Mouse (Mus musculus) CD4-positive helper T cell, adult 2 months (primary cell): ENCODE measurements around the gene E130116L18Rik.
"Not testable (repeated sequence)": the region's sequence is repeated elsewhere in the genome, so short reads cannot be mapped to it uniquely, and the experiment has no call there.

Experiments used
- DNase-seq: peaks from one replicate; pipeline ENCODE4 v3.0.0-alpha.2; 2012; ENCODE audit warnings: low read depth, missing footprints, low spot score

The E130116L18Rik gene

DNA sequence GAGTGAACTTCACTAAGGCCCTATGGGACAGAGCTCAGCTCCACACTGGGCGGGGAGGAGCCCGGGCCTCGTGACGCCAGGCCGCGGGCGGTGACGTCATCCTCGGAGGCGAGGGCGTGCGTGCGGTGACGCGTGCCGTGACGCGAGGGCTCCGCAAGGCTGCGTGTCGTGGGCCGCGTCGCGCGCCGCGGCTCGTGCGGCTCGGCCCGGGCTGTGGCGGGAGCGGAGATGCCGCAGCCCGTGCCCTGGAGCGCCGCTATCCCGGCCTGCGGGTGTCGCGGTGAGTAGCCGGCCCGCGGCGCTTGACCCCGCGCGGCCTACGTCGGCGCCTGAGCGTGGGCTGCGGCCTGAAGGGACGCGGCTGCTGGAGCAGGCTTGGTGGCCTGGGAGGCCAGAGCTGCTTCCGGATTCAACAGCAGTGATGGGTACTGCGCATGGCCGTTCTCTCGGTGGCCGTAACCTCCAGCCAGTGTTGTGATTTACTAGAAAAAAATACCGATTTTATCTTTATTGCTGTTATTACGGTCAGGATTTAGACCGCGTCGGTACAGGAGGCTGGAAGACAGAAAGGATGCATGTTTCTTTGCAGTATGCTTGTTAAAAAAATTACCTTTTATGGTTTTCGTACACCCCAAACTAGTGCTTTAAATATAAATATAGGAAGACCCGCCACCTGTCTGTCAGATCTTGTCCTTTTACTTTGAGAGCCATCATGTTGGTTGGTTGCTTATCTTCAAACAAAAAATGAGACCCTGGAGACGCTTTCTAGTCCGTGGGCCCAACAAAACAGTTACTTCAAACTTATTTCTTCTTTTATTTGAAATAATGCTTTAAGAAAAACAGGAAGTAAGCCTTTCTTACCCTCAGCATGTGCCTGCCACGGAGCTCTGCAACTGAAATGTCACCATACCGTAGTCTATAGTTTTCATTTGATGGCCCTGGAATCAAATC is at the start of gene E130116L18Rik:
Gene E130116L18Rik, minus strand, starts transcription at position 402 of the 951 bp plus-strand sequence.
- peak; percentile 95 for DNase-seq

- no peak for DNase-seq
Observed at GRCm38 (mm10) chr5:25268258-25268888, 45.4 kb upstream of the E130116L18Rik start.

- no peak for DNase-seq
Observed at GRCm38 (mm10) chr5:25262266-25262665, 39.3 kb upstream of the E130116L18Rik start.

- no peak for DNase-seq
Observed at GRCm38 (mm10) chr5:25261452-25261851, 38.5 kb upstream of the E130116L18Rik start.

- DNase-seq: no peak
Observed at GRCm38 (mm10) chr5:25256686-25257085, 33.7 kb upstream of the E130116L18Rik start.

DNA sequence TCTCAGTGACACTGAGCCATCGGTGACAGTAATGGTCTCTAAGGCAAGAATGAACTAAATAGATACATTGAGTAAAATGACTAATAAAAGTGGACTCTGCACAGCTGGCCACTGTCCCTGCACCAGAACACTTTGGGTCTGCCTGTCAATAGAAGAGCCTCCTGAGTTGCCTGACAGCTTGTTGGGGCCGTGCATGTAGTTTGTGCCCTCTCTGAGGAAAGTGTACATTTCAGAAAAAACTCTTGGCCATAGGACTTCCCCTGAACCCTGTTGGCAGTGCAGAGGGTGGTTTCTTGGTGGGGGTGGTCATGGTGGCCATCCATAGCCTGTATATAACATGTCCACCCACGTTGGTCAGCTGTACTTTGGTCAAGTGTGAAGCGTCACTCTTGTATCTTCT is 31.5 kb upstream of the E130116L18Rik start:
- no peak for DNase-seq

DNA sequence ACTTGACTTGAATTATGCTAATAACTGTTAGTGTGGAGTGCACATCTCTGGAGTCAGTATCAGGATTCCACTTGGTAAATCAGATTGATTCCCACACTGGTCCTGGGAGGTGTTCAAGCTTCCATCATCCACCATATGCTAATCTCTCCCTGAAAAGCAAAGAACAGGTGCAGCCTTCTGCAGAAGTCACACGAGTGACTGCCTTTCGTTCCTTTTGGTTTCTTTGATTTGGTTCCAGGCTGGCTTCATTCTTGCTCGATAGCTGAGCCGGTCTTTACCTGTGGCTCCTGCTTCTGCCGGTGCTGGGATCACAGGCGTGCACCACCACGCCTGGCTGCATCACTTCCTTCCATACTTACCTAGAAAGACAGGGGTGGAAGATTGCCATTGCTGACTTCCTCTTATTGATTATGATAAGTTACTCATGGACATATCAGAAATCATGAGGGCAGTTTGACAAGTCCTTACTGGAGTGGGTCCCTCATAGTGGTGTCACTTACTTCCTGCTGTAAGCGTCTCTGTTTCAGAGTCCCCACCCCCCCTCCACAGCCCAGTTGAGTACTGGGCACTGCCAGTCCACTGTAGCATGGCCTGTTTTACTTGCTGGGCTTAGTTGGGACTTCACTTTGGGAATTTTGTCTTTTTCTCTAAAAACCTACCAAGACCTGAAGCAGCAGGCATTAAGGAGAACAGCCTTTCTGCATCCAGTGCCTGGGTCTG is 30.0 kb upstream of the E130116L18Rik start:
- DNase-seq: no peak

DNA sequence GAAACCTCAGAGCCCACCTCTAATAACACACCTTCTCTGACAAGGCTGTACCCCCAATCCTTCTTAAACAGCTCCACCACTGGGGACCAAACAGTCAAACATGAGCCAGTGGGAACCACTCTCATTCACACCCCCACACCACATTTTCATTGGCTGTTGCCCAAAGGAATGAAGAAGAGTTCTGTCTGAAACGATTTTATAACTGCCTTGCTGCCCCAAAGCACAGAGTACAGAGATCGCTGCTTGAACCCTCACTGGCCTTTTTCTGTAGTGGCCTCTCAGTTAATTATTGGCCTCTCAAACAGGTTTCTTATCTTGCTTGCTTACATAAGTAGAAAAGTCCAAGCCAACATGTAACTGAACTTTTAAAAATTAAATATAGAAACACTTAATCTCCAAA is 29.5 kb upstream of the E130116L18Rik start:
- no peak for DNase-seq

GRCm38 (mm10) chr5:25247036-25247435 is 24.1 kb upstream of the E130116L18Rik start:
- DNase-seq: no peak

- DNase-seq: no peak
Observed at GRCm38 (mm10) chr5:25246473-25246865, 23.5 kb upstream of the E130116L18Rik start.

- DNase-seq: no peak
Observed at GRCm38 (mm10) chr5:25245806-25246472, 23.0 kb upstream of the E130116L18Rik start.

DNA sequence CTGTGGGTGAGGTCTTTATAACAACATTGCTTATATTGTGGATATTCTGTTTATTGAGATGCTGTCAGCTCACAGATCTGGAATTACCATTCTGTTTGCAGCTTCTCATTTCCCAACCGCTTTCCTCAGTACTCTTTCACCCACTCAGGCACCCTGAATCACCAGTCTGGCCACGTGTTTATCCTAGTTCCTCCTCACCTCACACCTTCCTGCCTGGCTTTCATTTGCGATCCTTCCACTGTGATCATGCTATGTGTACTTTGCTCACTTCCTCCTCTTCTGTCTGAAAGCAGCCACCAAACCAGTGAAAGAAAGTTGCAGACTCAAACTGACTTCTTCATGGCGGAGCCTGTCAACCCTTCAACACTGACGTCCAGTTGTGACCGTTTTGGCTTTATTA is 20.1 kb upstream of the E130116L18Rik start:
- no peak for DNase-seq

GRCm38 (mm10) chr5:25224377-25224776 is 1.4 kb upstream of the E130116L18Rik start:
- DNase-seq: not testable (repeated sequence)

DNA sequence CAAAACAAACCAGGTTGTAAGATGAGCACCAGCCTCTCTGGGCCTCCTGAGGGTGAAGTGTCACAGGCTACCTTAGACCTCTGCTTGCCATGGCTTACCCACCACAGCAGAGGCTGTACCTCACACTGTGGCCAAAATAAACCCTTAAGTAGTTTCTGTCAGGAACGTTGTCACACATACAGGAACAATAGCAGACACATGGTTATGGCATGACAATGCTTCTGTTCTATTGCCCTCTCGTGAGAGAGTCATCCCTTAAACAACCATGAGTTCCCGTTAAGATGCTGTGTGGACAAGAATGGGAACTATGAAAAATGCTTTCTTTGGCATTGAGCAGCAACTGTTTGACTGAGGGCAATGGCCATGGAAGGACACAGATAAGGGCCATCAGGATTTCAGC is 1.3 kb downstream of the E130116L18Rik start, which contains the start of gene Galnt11:
Gene Galnt11, plus strand, starts transcription at position 301 of the 400 bp plus-strand sequence.
- DNase-seq: no peak

DNA sequence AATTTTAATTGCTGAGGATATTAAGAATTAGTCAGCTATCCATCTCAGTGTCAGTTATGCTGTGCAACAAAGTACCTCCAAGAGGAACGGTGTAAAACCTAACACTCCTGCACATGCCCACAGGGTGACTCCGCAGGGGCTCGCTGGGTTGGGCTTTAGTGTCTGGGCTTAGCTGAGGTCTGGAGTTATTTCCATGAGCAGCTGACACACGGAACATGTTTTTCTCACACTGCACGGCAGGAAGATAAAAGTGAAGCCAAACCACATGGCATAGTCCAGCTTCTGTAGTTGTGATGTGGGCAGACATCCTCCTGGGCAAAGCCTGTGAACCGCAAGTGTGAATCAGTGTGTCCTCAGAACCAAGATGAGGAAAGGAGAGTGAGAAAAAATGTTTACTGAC is 7.9 kb downstream of the E130116L18Rik start:
- DNase-seq: no peak

GRCm38 (mm10) chr5:25213216-25213615 is 9.7 kb downstream of the E130116L18Rik start:
- DNase-seq: not testable (repeated sequence)

- no peak for DNase-seq
Observed at GRCm38 (mm10) chr5:25211872-25212271, 11.1 kb downstream of the E130116L18Rik start.

- no peak for DNase-seq
Observed at GRCm38 (mm10) chr5:25190521-25190920, 32.4 kb downstream of the E130116L18Rik start.

DNA sequence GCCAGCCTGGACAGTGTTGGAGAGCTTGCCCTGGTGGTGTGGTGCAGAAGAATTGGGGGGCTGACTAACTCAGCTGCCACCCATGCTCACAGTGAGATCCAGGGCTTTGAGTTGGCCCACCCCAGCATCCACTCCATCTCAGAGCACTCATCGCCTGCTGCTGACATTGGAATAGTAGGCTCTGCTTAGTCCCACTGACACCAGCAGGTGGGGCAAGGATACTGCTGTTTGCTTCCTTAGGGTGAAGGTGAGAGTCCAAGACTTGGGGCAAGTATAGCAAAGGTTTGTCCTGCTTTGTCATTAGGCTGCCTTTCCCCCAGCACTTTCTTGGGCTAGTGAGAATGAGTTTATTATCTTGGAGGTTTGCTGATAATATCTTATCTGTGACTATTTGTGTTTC is 34.2 kb downstream of the E130116L18Rik start:
- DNase-seq: no peak

DNA sequence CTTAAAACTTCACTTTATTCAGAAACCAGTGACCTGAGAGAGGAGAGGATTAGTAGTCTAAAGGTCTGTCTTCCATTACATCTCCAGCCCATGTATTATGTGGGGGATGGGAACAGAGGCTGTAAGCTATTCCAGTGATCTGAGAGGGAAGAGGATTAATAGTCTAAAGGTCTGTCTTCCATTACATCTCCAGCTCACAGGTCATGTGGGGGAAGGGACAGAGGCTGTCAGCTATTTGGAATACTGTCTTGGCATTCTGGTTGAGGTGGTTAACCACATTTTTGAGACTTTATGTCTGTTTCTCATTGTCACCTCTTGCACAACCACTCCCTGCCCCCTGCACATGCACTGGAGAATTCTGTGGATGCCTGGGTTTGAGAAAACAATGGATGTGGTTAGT is 35.2 kb downstream of the E130116L18Rik start:
- no peak for DNase-seq

DNA sequence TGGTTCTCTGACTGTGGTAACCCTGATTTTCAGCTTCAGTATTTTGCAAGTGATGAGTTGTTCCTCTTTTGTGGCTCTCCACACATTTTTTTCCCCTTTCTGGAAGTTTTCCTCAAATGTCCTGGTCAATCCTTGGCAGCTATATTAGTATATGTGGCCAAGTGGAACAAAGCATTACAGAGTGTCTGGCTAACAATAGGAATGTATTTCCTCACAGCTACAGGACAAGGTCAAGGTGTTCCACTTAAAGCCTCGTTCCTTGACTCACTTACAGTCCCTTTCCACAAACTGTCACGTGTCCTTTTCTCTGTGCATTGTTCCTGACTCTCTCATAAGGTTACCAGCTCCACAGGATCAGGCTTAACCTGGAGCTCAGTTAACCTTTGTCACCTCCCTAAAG is 38.4 kb downstream of the E130116L18Rik start:
- DNase-seq: no peak
